Mouse (Mus musculus) CD8-positive naive resting alpha-beta T cell, adult 57 days (primary cell): ENCODE data around the gene Lrr1. TPM values are rescaled to one million over a fixed set of nuclear protein-coding genes. Genes with fewer than 3 reads are reported as not detected.

Source experiments
- total RNA-seq: library from RNA; stranded (reverse); gene quantifications from one replicate; pipeline ENCODE4 v1.2.4, GENCODE M21; 2023

Gene Lrr1
- total RNA-seq = not detected

GRCm38 (mm10) chr12:69168461-69169106 is at the start of gene Lrr1:
Gene Lrr1 (plus strand): TSS chr12:69168814.

GRCm38 (mm10) chr12:69158765-69159577 is 9.6 kb upstream of the Lrr1 start, which contains the start of gene Rps29:
Gene Rps29 (minus strand): TSS chr12:69159186.

GRCm38 (mm10) chr12:69183583-69184308 is 15.1 kb downstream of the Lrr1 start, which contains the start of the genes Rpl36al and Mgat2:
Gene Rpl36al (minus strand): TSS chr12:69184083.
Gene Mgat2 (plus strand): TSS chr12:69184157.

GRCm38 (mm10) chr12:69196444-69197377 is 28.1 kb downstream of the Lrr1 start, which contains the start of gene Gm49383:
Gene Gm49383 (minus strand): TSS chr12:69197104.

GRCm38 (mm10) chr12:69198164-69198535 is 29.5 kb downstream of the Lrr1 start, which contains the start of gene Dnaaf2:
Gene Dnaaf2 (minus strand): TSS chr12:69198429.

GRCm38 (mm10) chr12:69204052-69204833 is 35.6 kb downstream of the Lrr1 start, which contains the start of gene Gm49384:
Gene Gm49384 (minus strand): TSS chr12:69204267.

GRCm38 (mm10) chr12:69227776-69228466 is 59.3 kb downstream of the Lrr1 start, which contains the start of gene Pole2:
Gene Pole2 (minus strand): TSS chr12:69228195.

Other genes starting within 250 kb of the Lrr1 start
- gene Rps29, start 9.6 kb upstream of the Lrr1 start, total RNA-seq = 7,025 TPM
- 486 TPM for gene Rpl36al, start 15.3 kb downstream of the Lrr1 start, total RNA-seq
- gene Mgat2, start 15.3 kb downstream of the Lrr1 start, total RNA-seq = 31.7 TPM
- 8.7 TPM for gene Gm49383, start 28.3 kb downstream of the Lrr1 start, total RNA-seq
- gene Dnaaf2, start 29.6 kb downstream of the Lrr1 start, total RNA-seq = 1.3 TPM
- gene Gm49384, start 35.5 kb downstream of the Lrr1 start, total RNA-seq = 7.3 TPM
- gene Pole2, start 59.4 kb downstream of the Lrr1 start, total RNA-seq = 28.1 TPM
- gene Klhdc1, start 72.4 kb downstream of the Lrr1 start, total RNA-seq = 38.3 TPM
- gene Klhdc2, start 127.9 kb downstream of the Lrr1 start, total RNA-seq = 58.9 TPM
- gene Nemf, start 188.4 kb downstream of the Lrr1 start, total RNA-seq = 94.5 TPM
- 213 TPM for gene Arf6, start 203.3 kb downstream of the Lrr1 start, total RNA-seq
- gene Gm9887, start 203.6 kb downstream of the Lrr1 start, total RNA-seq = 3.1 TPM